Mouse (Mus musculus): ENCODE results near the gene Mto1. TPM values are rescaled to one million over a fixed set of nuclear protein-coding genes. Genes with fewer than 3 reads are reported as not detected.

The Mto1 gene
- total and polyA plus RNA-seq, 3 experiments = 13.8 to 22.9 (median 22.5) TPM

- no peak for TF ChIP-seq MYC (IDR thresholded peaks at IDR 0.05; ENCODE audit: low read depth, low read length)
- TF ChIP-seq RAD21 (IDR thresholded peaks at IDR 0.05; ENCODE audit: low read depth, low read length) = no peak
- no peak for TF ChIP-seq MAZ (IDR thresholded peaks at IDR 0.05; ENCODE audit: low read depth, low read length)
- no peak for TF ChIP-seq NRF1 (IDR thresholded peaks at IDR 0.05; ENCODE audit: low read depth, low read length)
- TF ChIP-seq ETS1 (conservative IDR thresholded peaks at IDR 0.05; ENCODE audit: low read depth, low read length) = no peak
- no peak for TF ChIP-seq BHLHE40 (IDR thresholded peaks at IDR 0.05; ENCODE audit: low read depth, low read length)
- no peak for TF ChIP-seq ZKSCAN1 (IDR thresholded peaks at IDR 0.05; ENCODE audit: borderline replicate concordance, low read depth, low read length)
- TF ChIP-seq MXI1 (IDR thresholded peaks at IDR 0.05; ENCODE audit: low read depth, low read length) = no peak
- no peak for TF ChIP-seq SIN3A (IDR thresholded peaks at IDR 0.05; ENCODE audit: low read length)
- no peak overlapping the region for H3K27ac ChIP-seq (ENCODE audit: insufficient read depth, low read depth)
- peaks cover 13 to 25% of the 10 kb centered on the region in 2 experiments for H3K36me3 ChIP-seq (replicated peaks in 1 of 2; ENCODE audit: control insufficient read depth in 1 of 2, insufficient read depth in 1 of 2, low read length in 1 of 2)
- dilution Hi-C loops (cut with MboI; ENCODE audit: extremely low pct_ligation_motif_present, extremely low pct_unique_long_range_greater_than_20kb, low sequenced_read_pairs) (no loop called here), in situ Hi-C loops (cut with MboI; ENCODE audit: low pct_ligation_motif_present, low pct_unique_long_range_greater_than_20kb, low sequenced_read_pairs) (no loop called here)
- DNase-seq (ENCODE audit: extremely low read depth) = no peak
- no peaks in the 10 kb centered on the region for H3K79me2 ChIP-seq (replicated peaks; ENCODE audit: control insufficient read depth, extremely low read depth, insufficient read depth, poor library complexity, severe bottlenecking)
- H3K4me2 ChIP-seq (ENCODE audit: insufficient read depth, low read depth, poor library complexity, severe bottlenecking) = peak overlapping the region; percentile 32; the same call in 1 of the 2 replicates
- H3K9me3 ChIP-seq (replicated peaks; ENCODE audit: low read length) = peaks cover 23% of the 10 kb centered on the region
- peaks cover 7 to 25% of the 10 kb centered on the region in 2 experiments for H3K4me1 ChIP-seq (ENCODE audit: control insufficient read depth in 1 of 2, insufficient read depth in 2 of 2)
- H3K9ac ChIP-seq (ENCODE audit: insufficient read depth, low read depth) = peak overlapping the region; percentile 17; the same call in 1 of the 2 replicates
- peak overlapping the region in 2 of 3 experiments; percentile 17 to 88 for H3K4me3 ChIP-seq (replicated peaks in 1 of 3; ENCODE audit: low read depth in 2 of 3, low read length in 2 of 3, poor library complexity in 1 of 3)
- H3K27me3 ChIP-seq (replicated peaks) = peaks cover 38% of the 10 kb centered on the region
Measured at GRCm38 (mm10) chr9:78447606-78447972, 419 bp upstream of the Mto1 start.

DNA sequence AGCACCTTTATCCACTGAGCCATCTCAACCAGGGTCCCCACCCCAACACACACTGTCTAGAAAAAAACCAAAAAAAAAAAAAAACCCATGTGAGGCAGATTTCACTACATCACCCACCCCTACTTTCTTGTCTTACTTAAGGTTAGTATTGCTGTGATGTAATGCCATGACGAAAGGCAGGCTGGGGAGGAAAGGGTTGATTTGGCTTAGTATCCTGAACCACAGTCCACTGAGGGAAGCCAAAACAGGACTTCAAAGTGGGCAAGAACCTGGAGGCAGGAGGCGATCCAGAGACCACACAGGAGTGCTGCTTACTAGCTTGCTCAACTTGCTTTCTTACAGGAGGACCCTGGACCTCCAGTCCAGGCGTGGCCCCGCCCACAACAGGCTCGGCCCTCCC lies 2.4 kb downstream of the Mto1 start:
- H3K36me3 ChIP-seq (replicated peaks in 1 of 2; ENCODE audit: control insufficient read depth in 1 of 2, insufficient read depth in 1 of 2, low read length in 1 of 2) = peaks cover 31 to 51% of the 10 kb centered on the region in 2 experiments
- H3K79me2 ChIP-seq (replicated peaks; ENCODE audit: control insufficient read depth, extremely low read depth, insufficient read depth, poor library complexity, severe bottlenecking) = no peaks in the 10 kb centered on the region
- no peak for DNase-seq (ENCODE audit: extremely low read depth)
- in situ Hi-C loops (cut with MboI; ENCODE audit: low pct_ligation_motif_present, low pct_unique_long_range_greater_than_20kb, low sequenced_read_pairs) (no loop called here), dilution Hi-C loops (cut with MboI; ENCODE audit: extremely low pct_ligation_motif_present, extremely low pct_unique_long_range_greater_than_20kb, low sequenced_read_pairs) (no loop called here)
- H3K9me3 ChIP-seq (replicated peaks; ENCODE audit: low read length) = peaks cover 7% of the 10 kb centered on the region
- H3K9ac ChIP-seq (ENCODE audit: insufficient read depth, low read depth) = no peak overlapping the region
- peaks cover 7 to 25% of the 10 kb centered on the region in 2 experiments for H3K4me1 ChIP-seq (ENCODE audit: control insufficient read depth in 1 of 2, insufficient read depth in 2 of 2)
- no peak overlapping the region for H3K27ac ChIP-seq (ENCODE audit: insufficient read depth, low read depth)
- H3K4me2 ChIP-seq (ENCODE audit: insufficient read depth, low read depth, poor library complexity, severe bottlenecking) = no peak overlapping the region
- TF ChIP-seq MAX (IDR thresholded peaks at IDR 0.05; ENCODE audit: low read length) = no peak
- no peak for TF ChIP-seq CHD2 (IDR thresholded peaks at IDR 0.05; ENCODE audit: low read length)
- no peak for TF ChIP-seq JUND (conservative IDR thresholded peaks at IDR 0.05; ENCODE audit: low read depth, low read length)
- TF ChIP-seq BHLHE40 (IDR thresholded peaks at IDR 0.05; ENCODE audit: low read depth, low read length) = no peak
- TF ChIP-seq GABPA (IDR thresholded peaks at IDR 0.05; ENCODE audit: insufficient replicate concordance, low read depth, low read length) = no peak
- TF ChIP-seq EP300 (IDR thresholded peaks at IDR 0.05; ENCODE audit: low read length) = no peak
- no peak for TF ChIP-seq CHD1 (IDR thresholded peaks at IDR 0.05; ENCODE audit: low read depth, low read length)
- TF ChIP-seq ELF1 (IDR thresholded peaks at IDR 0.05; ENCODE audit: low read depth, low read length) = no peak
- TF ChIP-seq JUN (IDR thresholded peaks at IDR 0.05; ENCODE audit: insufficient read depth, low read depth, low read length) = no peak
- no peak for TF ChIP-seq IRF4 (IDR thresholded peaks at IDR 0.05; ENCODE audit: low read depth, low read length)
- no peak for TF ChIP-seq SIN3A (IDR thresholded peaks at IDR 0.05; ENCODE audit: low read length)
- no peak for TF ChIP-seq KAT2A (IDR thresholded peaks at IDR 0.05; ENCODE audit: insufficient replicate concordance, low read length)
- TF ChIP-seq ZNF384 (IDR thresholded peaks at IDR 0.05; ENCODE audit: low read depth, low read length) = no peak
- H3K27me3 ChIP-seq (replicated peaks) = peaks cover 21% of the 10 kb centered on the region
- no peak overlapping the region for H3K4me3 ChIP-seq (replicated peaks in 1 of 3; ENCODE audit: low read depth in 2 of 3, low read length in 2 of 3, poor library complexity in 1 of 3)
